Mouse (Mus musculus) cortical plate, adult 2 months (tissue): Measurements from ENCODE around the gene Nubp1.

Experiments used
- CTCF ChIP-seq: fragments of 200-500 bp; IDR thresholded peaks from 2 replicates; pipeline ENCODE4 v1.5.1; 2011; ENCODE audit warnings: mild to moderate bottlenecking, control low read depth, low read length; ENCODE audit not compliant: insufficient read depth; ENCODE audit errors: extremely low read depth
- POLR2A ChIP-seq: fragments of 200-500 bp; IDR thresholded peaks from 2 replicates; pipeline ENCODE4 v1.6.1; 2011; ENCODE audit warnings: mild to moderate bottlenecking, low read length, control low read depth; ENCODE audit not compliant: insufficient read depth; ENCODE audit errors: extremely low read depth

- no peak for TF ChIP-seq CTCF
- TF ChIP-seq POLR2A = no peak
Measured at GRCm38 (mm10) chr16:10468201-10468600, 56.5 kb downstream of the Nubp1 start.
